Mouse (Mus musculus): ENCODE results near the gene Mtss1l. TPM values are rescaled to one million over a fixed set of nuclear protein-coding genes. Genes with fewer than 3 reads are reported as not detected.

The Mtss1l gene
- polyA plus RNA-seq, 1 experiment from 2014 or later, result 13.8 TPM

DNA sequence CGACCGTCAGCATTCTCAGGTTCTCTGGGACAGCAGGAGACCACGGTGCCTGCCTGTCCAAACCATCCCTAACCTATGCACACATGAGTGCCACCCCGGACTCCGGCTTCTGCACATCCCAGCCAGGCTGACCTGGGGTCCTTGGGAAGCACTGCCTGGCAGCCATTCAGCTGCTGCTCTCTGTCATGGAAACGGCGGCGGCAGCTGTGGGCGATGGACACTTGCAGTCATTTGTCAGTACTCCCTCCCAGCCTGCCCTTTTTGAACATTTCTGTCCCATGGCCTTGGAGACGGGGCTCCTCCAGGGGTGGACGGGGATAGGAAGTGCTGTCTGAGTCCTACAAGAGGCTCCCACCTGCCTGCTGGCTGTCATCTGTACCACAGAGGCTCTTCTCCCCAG, 12.8 kb upstream of the Mtss1l start:
- H3K27ac ChIP-seq (replicated peaks), result no peak overlapping the region
- H3K4me2 ChIP-seq (replicated peaks), result no peak overlapping the region
- H3K27me3 ChIP-seq, result no peaks in the 10 kb centered on the region
- no peaks in the 10 kb centered on the region for H3K9me3 ChIP-seq (replicated peaks)
- peaks cover 13% of the 10 kb centered on the region; the same call in 1 of the 2 replicates for H3K36me3 ChIP-seq
- H3K4me1 ChIP-seq, result peaks cover 81% of the 10 kb centered on the region
- no peak overlapping the region for H3K4me3 ChIP-seq (replicated peaks)
- H3K9ac ChIP-seq, result no peak overlapping the region
- WGBS, result 83% methylated on average over 11 of the region's 11 CpGs
- no peak for ATAC-seq (ENCODE audit: insufficient number of reproducible peaks, low FRiP score, low TSS enrichment, low read depth)

GRCm38 (mm10) chr8:110710593-110710992, 10.7 kb upstream of the Mtss1l start:
- no peak overlapping the region for H3K9ac ChIP-seq
- H3K4me2 ChIP-seq (replicated peaks), result no peak overlapping the region
- WGBS, result 49% methylated on average over 3 of the region's 3 CpGs
- H3K27me3 ChIP-seq, result no peaks in the 10 kb centered on the region
- no peak overlapping the region for H3K4me3 ChIP-seq (replicated peaks)
- H3K36me3 ChIP-seq, result peaks cover 17% of the 10 kb centered on the region; the same call in 1 of the 2 replicates
- no peak for ATAC-seq (ENCODE audit: insufficient number of reproducible peaks, low FRiP score, low TSS enrichment, low read depth)
- no peaks in the 10 kb centered on the region for H3K9me3 ChIP-seq (replicated peaks)
- H3K4me1 ChIP-seq, result peaks cover 79% of the 10 kb centered on the region
- peak overlapping the region; percentile 56 for H3K27ac ChIP-seq (replicated peaks)

- H3K4me1 ChIP-seq, result peaks cover 79% of the 10 kb centered on the region
- peak overlapping the region; percentile 56 for H3K27ac ChIP-seq (replicated peaks)
- H3K4me2 ChIP-seq (replicated peaks), result no peak overlapping the region
- H3K9ac ChIP-seq, result no peak overlapping the region
- 69% methylated on average over 13 of the region's 13 CpGs for WGBS
- no peaks in the 10 kb centered on the region for H3K27me3 ChIP-seq
- peak; percentile 26 for ATAC-seq (ENCODE audit: insufficient number of reproducible peaks, low FRiP score, low TSS enrichment, low read depth)
- no peak overlapping the region for H3K4me3 ChIP-seq (replicated peaks)
- no peaks in the 10 kb centered on the region for H3K9me3 ChIP-seq (replicated peaks)
- H3K36me3 ChIP-seq, result peaks cover 17% of the 10 kb centered on the region; the same call in 1 of the 2 replicates
Measured at GRCm38 (mm10) chr8:110711271-110711934, 9.9 kb upstream of the Mtss1l start.

GRCm38 (mm10) chr8:110713073-110713472, 8.2 kb upstream of the Mtss1l start:
- no peak for ATAC-seq (ENCODE audit: insufficient number of reproducible peaks, low FRiP score, low TSS enrichment, low read depth)
- Histone ChIP-seq H3K9ac (no peak overlapping the region), H3K27ac (replicated peaks) (peak overlapping the region; percentile 52), H3K9me3 (replicated peaks) (no peaks in the 10 kb centered on the region), H3K4me3 (replicated peaks) (no peak overlapping the region), H3K27me3 (no peaks in the 10 kb centered on the region), H3K4me2 (replicated peaks) (no peak overlapping the region), H3K36me3 (peaks cover 17% of the 10 kb centered on the region; the same call in 1 of the 2 replicates), H3K4me1 (peaks cover 88% of the 10 kb centered on the region)
- 73% methylated on average over 7 of the region's 7 CpGs for WGBS

GRCm38 (mm10) chr8:110714827-110715519, 6.3 kb upstream of the Mtss1l start:
- Histone ChIP-seq H3K36me3 (peaks cover 17% of the 10 kb centered on the region; the same call in 1 of the 2 replicates), H3K27ac (replicated peaks) (peak overlapping the region; percentile 92), H3K4me2 (replicated peaks) (no peak overlapping the region), H3K9me3 (replicated peaks) (no peaks in the 10 kb centered on the region), H3K4me3 (replicated peaks) (no peak overlapping the region), H3K9ac (0 out of 2 replicates have a peak overlapping the region, but pooled peaks have one; percentile 1), H3K27me3 (no peaks in the 10 kb centered on the region), H3K4me1 (peaks cover 95% of the 10 kb centered on the region)
- no peak for ATAC-seq (ENCODE audit: insufficient number of reproducible peaks, low FRiP score, low TSS enrichment, low read depth)
- 58% methylated on average over 15 of the region's 15 CpGs for WGBS

DNA sequence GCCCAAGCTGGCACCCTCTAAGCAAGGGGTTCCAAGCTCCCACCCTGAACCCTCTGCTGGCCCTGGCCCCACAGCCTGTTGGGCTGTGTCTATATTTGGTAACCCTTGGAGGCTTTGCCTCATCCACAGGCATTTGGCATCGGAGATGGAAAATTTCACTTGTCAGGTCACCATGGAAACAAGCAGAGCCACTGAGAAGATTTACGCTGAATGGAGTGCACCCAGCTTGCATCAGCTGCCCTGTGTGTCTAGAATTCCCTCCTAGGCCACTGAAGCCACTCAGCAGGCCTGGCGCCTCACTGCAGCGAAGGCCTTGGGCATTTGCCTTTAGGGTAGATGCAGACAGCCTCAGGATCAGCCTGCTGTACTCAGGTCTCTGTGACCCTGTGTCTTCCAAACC, 5.2 kb upstream of the Mtss1l start:
- no peaks in the 10 kb centered on the region for H3K9me3 ChIP-seq (replicated peaks)
- no peaks in the 10 kb centered on the region for H3K27me3 ChIP-seq
- WGBS, result 31% methylated on average over 4 of the region's 4 CpGs
- H3K4me1 ChIP-seq, result peaks cover 95% of the 10 kb centered on the region
- 0 out of 2 replicates have a peak overlapping the region, but pooled peaks have one; percentile 10 for H3K4me2 ChIP-seq (replicated peaks)
- peaks cover 17% of the 10 kb centered on the region; the same call in 1 of the 2 replicates for H3K36me3 ChIP-seq
- no peak overlapping the region for H3K9ac ChIP-seq
- peak overlapping the region; percentile 92 for H3K27ac ChIP-seq (replicated peaks)
- peak; percentile 74 for ATAC-seq (ENCODE audit: insufficient number of reproducible peaks, low FRiP score, low TSS enrichment, low read depth)
- H3K4me3 ChIP-seq (replicated peaks), result no peak overlapping the region

GRCm38 (mm10) chr8:110717131-110717530, 4.1 kb upstream of the Mtss1l start:
- Histone ChIP-seq H3K9ac (no peak overlapping the region), H3K9me3 (replicated peaks) (no peaks in the 10 kb centered on the region), H3K4me1 (peaks cover 87% of the 10 kb centered on the region), H3K36me3 (peaks cover 10% of the 10 kb centered on the region; the same call in 1 of the 2 replicates), H3K4me2 (replicated peaks) (no peak overlapping the region), H3K4me3 (replicated peaks) (no peak overlapping the region), H3K27ac (replicated peaks) (peak overlapping the region; percentile 92), H3K27me3 (no peaks in the 10 kb centered on the region)
- no peak for ATAC-seq (ENCODE audit: insufficient number of reproducible peaks, low FRiP score, low TSS enrichment, low read depth)
- 29% methylated on average over 7 of the region's 7 CpGs for WGBS

DNA sequence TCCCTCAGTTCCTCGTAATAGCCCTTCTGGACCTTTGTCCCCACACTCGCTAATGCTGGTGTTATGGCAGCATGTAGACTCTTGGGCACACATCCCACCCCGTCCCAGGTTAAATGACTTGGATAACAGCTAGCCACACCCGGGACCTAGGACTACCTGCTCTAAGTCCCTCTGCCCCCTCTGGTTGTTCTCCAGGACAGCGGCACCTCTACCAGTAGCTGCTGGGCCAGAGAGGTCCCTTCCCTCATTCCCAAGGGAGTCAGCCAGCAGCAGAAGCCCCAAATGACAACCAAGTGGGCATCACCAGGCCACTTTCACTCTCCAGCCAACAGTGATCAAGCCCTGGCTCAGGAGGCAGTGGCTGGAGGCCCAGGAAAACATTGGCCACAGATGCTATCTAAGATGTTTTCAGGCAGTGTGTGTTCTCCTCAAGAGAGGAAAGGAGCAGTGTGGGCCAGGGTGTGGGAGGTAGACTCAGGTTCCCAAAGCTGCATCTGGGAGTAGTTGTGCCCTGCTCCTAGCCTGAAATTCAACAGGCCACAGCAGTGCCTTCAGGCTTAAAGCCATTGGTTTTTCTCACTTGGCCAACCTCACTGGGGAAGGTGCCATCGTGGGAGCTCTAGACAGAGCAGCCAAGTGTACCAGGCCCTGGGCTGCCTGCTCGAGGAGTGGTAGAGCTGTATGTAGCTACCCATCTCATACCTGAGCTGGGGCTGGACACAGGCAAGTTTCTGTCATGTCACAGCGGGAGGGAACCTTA, 2.9 kb upstream of the Mtss1l start:
- H3K4me2 ChIP-seq (replicated peaks), result no peak overlapping the region
- WGBS, result 83% methylated on average over 8 of the region's 8 CpGs
- peak overlapping the region; percentile 95 for H3K27ac ChIP-seq (replicated peaks)
- H3K4me1 ChIP-seq, result peaks cover 87% of the 10 kb centered on the region
- H3K9ac ChIP-seq, result no peak overlapping the region
- H3K27me3 ChIP-seq, result no peaks in the 10 kb centered on the region
- no peak for ATAC-seq (ENCODE audit: insufficient number of reproducible peaks, low FRiP score, low TSS enrichment, low read depth)
- no peaks in the 10 kb centered on the region for H3K9me3 ChIP-seq (replicated peaks)
- no peak overlapping the region for H3K4me3 ChIP-seq (replicated peaks)
- H3K36me3 ChIP-seq, result peaks cover 4% of the 10 kb centered on the region; the same call in 1 of the 2 replicates

GRCm38 (mm10) chr8:110718969-110719670, 2.2 kb upstream of the Mtss1l start:
- WGBS, result 37% methylated on average over 12 of the region's 12 CpGs
- H3K4me1 ChIP-seq, result peaks cover 88% of the 10 kb centered on the region
- H3K27me3 ChIP-seq, result no peaks in the 10 kb centered on the region
- H3K9me3 ChIP-seq (replicated peaks), result no peaks in the 10 kb centered on the region
- H3K27ac ChIP-seq (replicated peaks), result peak overlapping the region; percentile 95
- no peak overlapping the region for H3K4me3 ChIP-seq (replicated peaks)
- H3K4me2 ChIP-seq (replicated peaks), result no peak overlapping the region
- H3K9ac ChIP-seq, result no peak overlapping the region
- no peaks in the 10 kb centered on the region for H3K36me3 ChIP-seq
- ATAC-seq (ENCODE audit: insufficient number of reproducible peaks, low FRiP score, low TSS enrichment, low read depth), result no peak

- Histone ChIP-seq H3K4me1 (peaks cover 89% of the 10 kb centered on the region), H3K36me3 (0 out of 2 replicates have a peak, but pooled peaks cover 3% of the 10 kb centered on the region), H3K27ac (replicated peaks) (peak overlapping the region; percentile 95), H3K9me3 (replicated peaks) (no peaks in the 10 kb centered on the region), H3K4me2 (replicated peaks) (no peak overlapping the region), H3K4me3 (replicated peaks) (no peak overlapping the region), H3K9ac (no peak overlapping the region), H3K27me3 (no peaks in the 10 kb centered on the region)
- 54% methylated on average over 6 of the region's 6 CpGs for WGBS
- no peak for ATAC-seq (ENCODE audit: insufficient number of reproducible peaks, low FRiP score, low TSS enrichment, low read depth)
Measured at GRCm38 (mm10) chr8:110719898-110720653, 1.2 kb upstream of the Mtss1l start.

Data from embryonic facial prominence, embryonic 15.5 days (tissue).